Mouse (Mus musculus) MEL (cell line): Measurements from ENCODE around the gene Mmaa. TPM values are rescaled to one million over a fixed set of nuclear protein-coding genes. Genes with fewer than 3 reads are reported as not detected.

Experiments
- DNase-seq: peaks from one replicate; pipeline ENCODE4 v3.0.0; 2011; ENCODE audit warnings: low read depth, low spot score
- H3K27ac ChIP-seq: 2 replicates; pipeline ENCODE4 v1.5.1; 2012; ENCODE audit warnings: low read depth, mild to moderate bottlenecking, control low read depth, low read length, moderate library complexity; ENCODE audit not compliant: control insufficient read depth
- H3K27me3 ChIP-seq, 2 experiments: fragments of 150-350 bp in 1 of 2; sonication (generic) in 1 of 2; 2 replicates each; pipeline ENCODE4 v1.6.1; 2012; ENCODE audit warnings: low read length in 2 of 2, mild to moderate bottlenecking in 2 of 2, improper control_type of control experiment in 1 of 2, moderate library complexity in 1 of 2; ENCODE audit not compliant: insufficient read depth in 2 of 2, control insufficient read depth in 1 of 2
- H3K36me3 ChIP-seq, 2 experiments: 2 replicates each; pipeline ENCODE4 v1.6.1; 2012 to 2014; ENCODE audit warnings: low read length in 2 of 2, improper control_type of control experiment in 1 of 2, inconsistent platforms in 1 of 2, mild to moderate bottlenecking in 1 of 2; ENCODE audit not compliant: insufficient read depth in 2 of 2, control insufficient read depth in 1 of 2
- H3K4me1 ChIP-seq, 2 experiments: fragments of 150-350 bp in 1 of 2; sonication (generic) in 1 of 2; 2 replicates each; pipeline ENCODE4 v1.6.1; 2012; ENCODE audit warnings: low read length in 2 of 2, improper control_type of control experiment in 1 of 2, mild to moderate bottlenecking in 1 of 2; ENCODE audit not compliant: insufficient read depth in 2 of 2, control insufficient read depth in 1 of 2
- H3K4me3 ChIP-seq, 2 experiments: fragments of 150-350 bp in 1 of 2; sonication (generic) in 1 of 2; 2 replicates each; pipeline ENCODE4 v1.5.1; 2012; ENCODE audit warnings: low read depth in 2 of 2, low read length in 2 of 2, mild to moderate bottlenecking in 2 of 2, moderate library complexity in 2 of 2, control low read depth in 1 of 2, improper control_type of control experiment in 1 of 2; ENCODE audit not compliant: control insufficient read depth in 1 of 2, insufficient read depth in 1 of 2
- H3K79me2 ChIP-seq: 2 replicates; pipeline ENCODE4 v1.6.1; 2012; ENCODE audit warnings: mild to moderate bottlenecking, low read length, moderate library complexity; ENCODE audit not compliant: control insufficient read depth, poor library complexity, insufficient read depth
- H3K9ac ChIP-seq: 2 replicates; pipeline ENCODE4 v1.6.1; 2012; ENCODE audit warnings: low read depth, mild to moderate bottlenecking, control low read depth, low read length, moderate library complexity; ENCODE audit not compliant: control insufficient read depth, poor library complexity, severe bottlenecking
- H3K9me3 ChIP-seq: fragments of 150-350 bp; sonication (generic); replicated peaks from 2 replicates; pipeline ENCODE4 v1.6.1; 2012; ENCODE audit warnings: mild to moderate bottlenecking, low read length, improper control_type of control experiment, moderate library complexity; ENCODE audit not compliant: insufficient read depth
- CHD1 ChIP-seq: IDR thresholded peaks from 2 replicates; pipeline ENCODE4 v1.6.1; 2012; ENCODE audit warnings: low read depth, mild to moderate bottlenecking, inconsistent platforms, low read length, improper control_type of control experiment
- CTCF ChIP-seq, 3 experiments: IDR thresholded peaks in 2 of 3; conservative IDR thresholded peaks in 1 of 3; 2 replicates each; pipeline ENCODE4 v1.5.1; 2011 to 2012; ENCODE audit warnings: low read length in 3 of 3, low read depth in 2 of 3, mild to moderate bottlenecking in 2 of 3, improper control_type of control experiment in 1 of 3, inconsistent platforms in 1 of 3, mixed read lengths in 1 of 3, moderate library complexity in 1 of 3; ENCODE audit not compliant: control insufficient read depth in 1 of 3, insufficient read depth in 1 of 3, poor library complexity in 1 of 3, severe bottlenecking in 1 of 3
- E2F4 ChIP-seq: IDR thresholded peaks from 2 replicates; pipeline ENCODE4 v1.6.1; 2011; ENCODE audit warnings: low read depth, low read length, improper control_type of control experiment, borderline replicate concordance
- EP300 ChIP-seq, 2 experiments: IDR thresholded peaks; 2 replicates each; pipeline ENCODE4 v1.6.1; 2011; ENCODE audit warnings: improper control_type of control experiment in 2 of 2, low read length in 2 of 2, low read depth in 1 of 2, mild to moderate bottlenecking in 1 of 2
- GABPA ChIP-seq: IDR thresholded peaks from 2 replicates; pipeline ENCODE4 v1.6.1; 2012; ENCODE audit warnings: low read depth, mild to moderate bottlenecking, inconsistent platforms, low read length, improper control_type of control experiment, moderate library complexity
- GATA1 ChIP-seq: IDR thresholded peaks from 2 replicates; pipeline ENCODE4 v1.6.1; 2011; ENCODE audit warnings: low read depth, low read length, improper control_type of control experiment
- HCFC1 ChIP-seq: IDR thresholded peaks from 2 replicates; pipeline ENCODE4 v1.6.1; 2012; ENCODE audit warnings: low read depth, mild to moderate bottlenecking, inconsistent platforms, low read length, improper control_type of control experiment, moderate library complexity
- JUND ChIP-seq: IDR thresholded peaks from 2 replicates; pipeline ENCODE4 v1.6.1; 2011; ENCODE audit warnings: low read depth, mild to moderate bottlenecking, improper control_type of control experiment, low read length
- KAT2A ChIP-seq: conservative IDR thresholded peaks from 2 replicates; pipeline ENCODE4 v1.6.1; 2012; ENCODE audit warnings: low read depth, low read length, improper control_type of control experiment, inconsistent platforms
- MAFK ChIP-seq: IDR thresholded peaks from 2 replicates; pipeline ENCODE4 v1.6.1; 2011; ENCODE audit warnings: low read depth, mild to moderate bottlenecking, low read length, improper control_type of control experiment, borderline replicate concordance
- MEF2A ChIP-seq: IDR thresholded peaks from 2 replicates; pipeline ENCODE4 v1.6.1; 2014; ENCODE audit warnings: low read depth, mild to moderate bottlenecking, inconsistent platforms, low read length, improper control_type of control experiment; ENCODE audit not compliant: poor library complexity, insufficient replicate concordance, severe bottlenecking; ENCODE audit errors: extremely low read depth
- MYB ChIP-seq: IDR thresholded peaks from 2 replicates; pipeline ENCODE4 v1.6.1; 2011; ENCODE audit warnings: mild to moderate bottlenecking, low read depth, low read length, improper control_type of control experiment
- POLR2A ChIP-seq, 2 experiments: IDR thresholded peaks; 2 replicates each; pipeline ENCODE4 v1.6.1; 2011 to 2012; ENCODE audit warnings: low read length in 2 of 2, mild to moderate bottlenecking in 2 of 2, control low read depth in 1 of 2, improper control_type of control experiment in 1 of 2, low read depth in 1 of 2, moderate library complexity in 1 of 2; ENCODE audit not compliant: control insufficient read depth in 1 of 2, insufficient read depth in 1 of 2, poor library complexity in 1 of 2
- POLR2AphosphoS2 ChIP-seq: IDR thresholded peaks from 2 replicates; pipeline ENCODE4 v1.6.1; 2011; ENCODE audit warnings: low read length, improper control_type of control experiment
- POLR2AphosphoS5 ChIP-seq: IDR thresholded peaks from 2 replicates; pipeline ENCODE4 v1.6.1; 2012; ENCODE audit warnings: low read depth, borderline replicate concordance, mild to moderate bottlenecking, inconsistent platforms, low read length, moderate library complexity, mixed read lengths
- RAD21 ChIP-seq: IDR thresholded peaks from 2 replicates; pipeline ENCODE4 v1.6.1; 2011; ENCODE audit warnings: mild to moderate bottlenecking, low read depth, low read length, improper control_type of control experiment
- RCOR1 ChIP-seq: IDR thresholded peaks from 2 replicates; pipeline ENCODE4 v1.6.1; 2012; ENCODE audit warnings: low read depth, mild to moderate bottlenecking, inconsistent platforms, low read length, improper control_type of control experiment
- SIN3A ChIP-seq: IDR thresholded peaks from 2 replicates; pipeline ENCODE4 v1.6.1; 2012; ENCODE audit warnings: low read length, improper control_type of control experiment, inconsistent platforms
- TCF12 ChIP-seq: IDR thresholded peaks from 2 replicates; pipeline ENCODE4 v1.6.1; 2014; ENCODE audit warnings: low read depth, mild to moderate bottlenecking, inconsistent platforms, low read length, improper control_type of control experiment, moderate library complexity
- UBTF ChIP-seq: IDR thresholded peaks from 2 replicates; pipeline ENCODE4 v1.6.1; 2012; ENCODE audit warnings: low read depth, mild to moderate bottlenecking, inconsistent platforms, low read length, improper control_type of control experiment, moderate library complexity, borderline replicate concordance; ENCODE audit not compliant: insufficient read depth
- USF2 ChIP-seq, 2 experiments: IDR thresholded peaks; 2 replicates each; pipeline ENCODE4 v1.6.1; 2011 to 2012; ENCODE audit warnings: improper control_type of control experiment in 2 of 2, low read length in 2 of 2, borderline replicate concordance in 1 of 2, inconsistent platforms in 1 of 2, low read depth in 1 of 2, mild to moderate bottlenecking in 1 of 2; ENCODE audit not compliant: insufficient read depth in 1 of 2
- ZKSCAN1 ChIP-seq: IDR thresholded peaks from 2 replicates; pipeline ENCODE4 v1.6.1; 2012; ENCODE audit warnings: low read depth, mild to moderate bottlenecking, inconsistent platforms, low read length, improper control_type of control experiment, moderate library complexity
- ZNF384 ChIP-seq: IDR thresholded peaks from 2 replicates; pipeline ENCODE4 v1.6.1; 2012; ENCODE audit warnings: low read depth, mild to moderate bottlenecking, inconsistent platforms, low read length, improper control_type of control experiment
- polyA plus RNA-seq, 2 experiments: library from polyadenylated mRNA; stranded (reverse) in 1 of 2; unstranded in 1 of 2; fragments of >175 nt in 1 of 2; fragments of >200 nt in 1 of 2; gene quantifications; 2 replicates each; pipeline versions ENCODE4 v1.2.1 to v1.2.4; 2012; ENCODE audit warnings: low replicate concordance in 2 of 2, low read depth in 1 of 2; ENCODE audit not compliant: insufficient read length in 2 of 2, insufficient read depth in 1 of 2, missing spikeins in 1 of 2
- total RNA-seq: library from RNA; depleted of rRNA; stranded (reverse); fragments of 300-350 nt; gene quantifications from 2 replicates; pipeline ENCODE4 v1.2.3, GENCODE M21; 2012

The Mmaa gene
- total and polyA plus RNA-seq, 3 experiments: 3.2 to 6.8 TPM; not detected in 1

GRCm38 (mm10) chr8:79227916-79228315 lies 66.8 kb downstream of the Mmaa start:
- no peaks in the 10 kb centered on the region for H3K27me3 ChIP-seq
- no peaks in the 10 kb centered on the region for H3K9me3 ChIP-seq
- no peak overlapping the region for H3K9ac ChIP-seq
- H3K4me3 ChIP-seq: no peak overlapping the region
- H3K4me1 ChIP-seq: no peaks in the 10 kb centered on the region
- H3K36me3 ChIP-seq: no peaks in the 10 kb centered on the region
- H3K79me2 ChIP-seq: no peaks in the 10 kb centered on the region
- DNase-seq: no peak
- no peak overlapping the region for H3K27ac ChIP-seq
- no peak for TF ChIP-seq HCFC1
- TF ChIP-seq, all 39 proteins: peak for 0

DNA sequence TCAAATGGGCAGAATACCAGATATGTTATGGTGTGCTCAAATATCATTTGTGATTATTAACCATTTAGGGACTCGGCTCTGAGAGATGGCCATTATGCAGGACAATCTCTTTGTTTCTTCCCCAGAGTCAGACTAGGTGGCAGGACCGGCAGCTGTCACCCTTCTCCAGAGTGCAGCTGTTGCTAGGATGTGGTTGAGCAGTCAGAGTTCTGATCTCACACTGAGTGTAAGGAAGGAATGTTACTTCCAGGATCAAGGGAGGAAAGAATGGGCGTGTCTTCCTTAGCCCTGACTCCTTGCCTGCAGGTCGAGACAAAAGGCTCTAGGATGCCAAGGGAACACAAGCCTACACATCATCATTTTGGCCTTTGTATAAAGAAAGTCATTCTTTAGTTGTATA lies 67.5 kb downstream of the Mmaa start:
- TF ChIP-seq MEF2A (no peak), TCF12 (no peak), POLR2AphosphoS5 (no peak), POLR2A (IDR thresholded peaks at IDR 0.05; ENCODE audit: control insufficient read depth in 1 of 2, insufficient read depth in 1 of 2, low read depth in 1 of 2, low read length in 2 of 2, poor library complexity in 1 of 2) (no peak), CHD1 (no peak), GABPA (no peak), MYB (no peak), E2F4 (no peak), ZKSCAN1 (no peak)
- Histone ChIP-seq H3K9ac (no peak overlapping the region), H3K79me2 (no peaks in the 10 kb centered on the region), H3K27me3 (no peaks in the 10 kb centered on the region), H3K4me1 (no peaks in the 10 kb centered on the region), H3K4me3 (no peak overlapping the region), H3K36me3 (no peaks in the 10 kb centered on the region), H3K27ac (no peak overlapping the region), H3K9me3 (no peaks in the 10 kb centered on the region)
- no peak for DNase-seq

GRCm38 (mm10) chr8:79226046-79226445 lies 68.7 kb downstream of the Mmaa start:
- Histone ChIP-seq H3K79me2 (no peaks in the 10 kb centered on the region), H3K27ac (no peak overlapping the region)
- no peak for DNase-seq
- TF ChIP-seq ZNF384 (no peak), POLR2A (IDR thresholded peaks at IDR 0.05; ENCODE audit: control insufficient read depth in 1 of 2, insufficient read depth in 1 of 2, low read depth in 1 of 2, low read length in 2 of 2, poor library complexity in 1 of 2) (no peak), POLR2AphosphoS2 (no peak), RCOR1 (no peak), POLR2AphosphoS5 (no peak), JUND (no peak), EP300 (IDR thresholded peaks at IDR 0.05; ENCODE audit: low read depth in 1 of 2, low read length in 2 of 2) (no peak), SIN3A (no peak), GABPA (no peak), GATA1 (no peak), MAFK (no peak), CTCF (IDR thresholded peaks at IDR 0.05 in 2 of 3, conservative IDR thresholded peaks at IDR 0.05 in 1 of 3; ENCODE audit: control insufficient read depth in 1 of 3, insufficient read depth in 1 of 3, low read depth in 2 of 3, low read length in 3 of 3, poor library complexity in 1 of 3, severe bottlenecking in 1 of 3) (no peak), TCF12 (no peak), RAD21 (no peak), USF2 (IDR thresholded peaks at IDR 0.05; ENCODE audit: borderline replicate concordance in 1 of 2, insufficient read depth in 1 of 2, low read depth in 1 of 2, low read length in 2 of 2) (no peak), MYB (no peak), KAT2A (no peak), UBTF (no peak)
- TF ChIP-seq, all 39 proteins: peak for 0
- no peaks in the 10 kb centered on the region for H3K4me1 ChIP-seq
- no peak overlapping the region for H3K4me3 ChIP-seq
- H3K36me3 ChIP-seq: no peaks in the 10 kb centered on the region
- H3K27me3 ChIP-seq: no peaks in the 10 kb centered on the region
- H3K9ac ChIP-seq: no peak overlapping the region
- H3K9me3 ChIP-seq: no peaks in the 10 kb centered on the region
